Mouse (Mus musculus) frontal cortex, postnatal 14 days (tissue): ENCODE data around the gene Wasf2.
"Not testable (repeated sequence)": the region's sequence is repeated elsewhere in the genome, so short reads cannot be mapped to it uniquely, and the experiment has no call there.

ENCODE experiments used
- DNase-seq, 2 experiments: peaks; one replicate each; pipeline ENCODE4 v3.0.0; 2022; ENCODE audit warnings: low spot score in 2 of 2

Wasf2 gene

GRCm38 (mm10) chr4:133129931-133130889, at the start of gene Wasf2:
Wasf2 (plus strand) TSS chr4:133130505.
- peak; percentile 75 to 79 for DNase-seq

GRCm38 (mm10) chr4:133080862-133081261, 49.4 kb upstream of the Wasf2 start:
- DNase-seq, result no peak

- no peak for DNase-seq
These were observed 48.0 kb upstream of the Wasf2 start for GRCm38 (mm10) chr4:133082216-133082773.

GRCm38 (mm10) chr4:133083991-133084861, 46.1 kb upstream of the Wasf2 start:
- peak in 1 of 2 experiments; percentile 54 for DNase-seq

- peak; percentile 52 to 55 for DNase-seq
These were observed 45.1 kb upstream of the Wasf2 start for GRCm38 (mm10) chr4:133085011-133085782.

GRCm38 (mm10) chr4:133085783-133086342, 44.4 kb upstream of the Wasf2 start:
- DNase-seq, result no peak

GRCm38 (mm10) chr4:133087177-133087714, 43.1 kb upstream of the Wasf2 start:
- DNase-seq, result no peak

GRCm38 (mm10) chr4:133087835-133088234, 42.5 kb upstream of the Wasf2 start:
- no peak for DNase-seq

GRCm38 (mm10) chr4:133089319-133089718, 41.0 kb upstream of the Wasf2 start:
- no peak for DNase-seq

GRCm38 (mm10) chr4:133089802-133090201, 40.5 kb upstream of the Wasf2 start:
- no peak for DNase-seq

GRCm38 (mm10) chr4:133090276-133090719, 40.0 kb upstream of the Wasf2 start:
- no peak for DNase-seq

- DNase-seq, result peak; percentile 51 to 56
These were observed 39.4 kb upstream of the Wasf2 start for GRCm38 (mm10) chr4:133090720-133091458.

GRCm38 (mm10) chr4:133091459-133091785, 38.9 kb upstream of the Wasf2 start:
- no peak for DNase-seq

- DNase-seq, result peak in 1 of 2 experiments; percentile 50
These were observed 37.8 kb upstream of the Wasf2 start for GRCm38 (mm10) chr4:133092453-133092901.

- no peak for DNase-seq
These were observed 37.2 kb upstream of the Wasf2 start for GRCm38 (mm10) chr4:133093056-133093455.

- DNase-seq, result no peak
These were observed 36.7 kb upstream of the Wasf2 start for GRCm38 (mm10) chr4:133093481-133094033.

GRCm38 (mm10) chr4:133094255-133094654, 36.0 kb upstream of the Wasf2 start:
- no peak for DNase-seq

- peak in 1 of 2 experiments; percentile 54 for DNase-seq
These were observed 35.2 kb upstream of the Wasf2 start for GRCm38 (mm10) chr4:133094936-133095733.

- not testable (repeated sequence) for DNase-seq
These were observed 34.6 kb upstream of the Wasf2 start for GRCm38 (mm10) chr4:133095734-133096065.
